Mouse (Mus musculus) cerebellum, adult 2 months (tissue): ENCODE data around the gene Slc27a3.

Experiments used
- CTCF ChIP-seq: fragments of 200-500 bp; IDR thresholded peaks from 2 replicates; pipeline ENCODE4 v1.5.1; 2011; ENCODE audit warnings: low read depth, mild to moderate bottlenecking, control low read depth, low read length, moderate library complexity, borderline replicate concordance; ENCODE audit not compliant: insufficient read depth
- POLR2A ChIP-seq: fragments of 200-500 bp; IDR thresholded peaks from 2 replicates; pipeline ENCODE4 v1.6.1; 2011; ENCODE audit warnings: low read length, control low read depth, borderline replicate concordance; ENCODE audit not compliant: insufficient read depth

GRCm38 (mm10) chr3:90389511-90390490 lies at the start of gene Slc27a3:
- no peak for TF ChIP-seq CTCF
- no peak for TF ChIP-seq POLR2A
